Mouse (Mus musculus) MEL (cell line): ENCODE measurements around the gene Tmprss6. TPM values are rescaled to one million over a fixed set of nuclear protein-coding genes. Genes with fewer than 3 reads are reported as not detected.

ENCODE experiments used
- DNase-seq: peaks from one replicate; pipeline ENCODE4 v3.0.0; 2011; ENCODE audit warnings: low read depth, low spot score
- H3K27ac ChIP-seq: 2 replicates; pipeline ENCODE4 v1.5.1; 2012; ENCODE audit warnings: low read depth, mild to moderate bottlenecking, control low read depth, low read length, moderate library complexity; ENCODE audit not compliant: control insufficient read depth
- H3K27me3 ChIP-seq, 2 experiments: fragments of 150-350 bp in 1 of 2; sonication (generic) in 1 of 2; 2 replicates each; pipeline ENCODE4 v1.6.1; 2012; ENCODE audit warnings: low read length in 2 of 2, mild to moderate bottlenecking in 2 of 2, improper control_type of control experiment in 1 of 2, moderate library complexity in 1 of 2; ENCODE audit not compliant: insufficient read depth in 2 of 2, control insufficient read depth in 1 of 2
- H3K36me3 ChIP-seq, 2 experiments: 2 replicates each; pipeline ENCODE4 v1.6.1; 2012 to 2014; ENCODE audit warnings: low read length in 2 of 2, improper control_type of control experiment in 1 of 2, inconsistent platforms in 1 of 2, mild to moderate bottlenecking in 1 of 2; ENCODE audit not compliant: insufficient read depth in 2 of 2, control insufficient read depth in 1 of 2
- H3K4me1 ChIP-seq, 2 experiments: fragments of 150-350 bp in 1 of 2; sonication (generic) in 1 of 2; 2 replicates each; pipeline ENCODE4 v1.6.1; 2012; ENCODE audit warnings: low read length in 2 of 2, improper control_type of control experiment in 1 of 2, mild to moderate bottlenecking in 1 of 2; ENCODE audit not compliant: insufficient read depth in 2 of 2, control insufficient read depth in 1 of 2
- H3K4me3 ChIP-seq, 2 experiments: fragments of 150-350 bp in 1 of 2; sonication (generic) in 1 of 2; 2 replicates each; pipeline ENCODE4 v1.5.1; 2012; ENCODE audit warnings: low read depth in 2 of 2, low read length in 2 of 2, mild to moderate bottlenecking in 2 of 2, moderate library complexity in 2 of 2, control low read depth in 1 of 2, improper control_type of control experiment in 1 of 2; ENCODE audit not compliant: control insufficient read depth in 1 of 2, insufficient read depth in 1 of 2
- H3K79me2 ChIP-seq: 2 replicates; pipeline ENCODE4 v1.6.1; 2012; ENCODE audit warnings: mild to moderate bottlenecking, low read length, moderate library complexity; ENCODE audit not compliant: control insufficient read depth, poor library complexity, insufficient read depth
- H3K9ac ChIP-seq: 2 replicates; pipeline ENCODE4 v1.6.1; 2012; ENCODE audit warnings: low read depth, mild to moderate bottlenecking, control low read depth, low read length, moderate library complexity; ENCODE audit not compliant: control insufficient read depth, poor library complexity, severe bottlenecking
- H3K9me3 ChIP-seq: fragments of 150-350 bp; sonication (generic); replicated peaks from 2 replicates; pipeline ENCODE4 v1.6.1; 2012; ENCODE audit warnings: mild to moderate bottlenecking, low read length, improper control_type of control experiment, moderate library complexity; ENCODE audit not compliant: insufficient read depth
- BHLHE40 ChIP-seq: IDR thresholded peaks from 2 replicates; pipeline ENCODE4 v1.6.1; 2012; ENCODE audit warnings: low read depth, mild to moderate bottlenecking, inconsistent platforms, low read length, improper control_type of control experiment, borderline replicate concordance
- CHD1 ChIP-seq: IDR thresholded peaks from 2 replicates; pipeline ENCODE4 v1.6.1; 2012; ENCODE audit warnings: low read depth, mild to moderate bottlenecking, inconsistent platforms, low read length, improper control_type of control experiment
- CHD2 ChIP-seq: IDR thresholded peaks from 2 replicates; pipeline ENCODE4 v1.6.1; 2011; ENCODE audit warnings: low read length, improper control_type of control experiment
- CTCF ChIP-seq, 3 experiments: IDR thresholded peaks in 2 of 3; conservative IDR thresholded peaks in 1 of 3; 2 replicates each; pipeline ENCODE4 v1.5.1; 2011 to 2012; ENCODE audit warnings: low read length in 3 of 3, low read depth in 2 of 3, mild to moderate bottlenecking in 2 of 3, improper control_type of control experiment in 1 of 3, inconsistent platforms in 1 of 3, mixed read lengths in 1 of 3, moderate library complexity in 1 of 3; ENCODE audit not compliant: control insufficient read depth in 1 of 3, insufficient read depth in 1 of 3, poor library complexity in 1 of 3, severe bottlenecking in 1 of 3
- E2F4 ChIP-seq: IDR thresholded peaks from 2 replicates; pipeline ENCODE4 v1.6.1; 2011; ENCODE audit warnings: low read depth, low read length, improper control_type of control experiment, borderline replicate concordance
- ELF1 ChIP-seq: IDR thresholded peaks from 2 replicates; pipeline ENCODE4 v1.6.1; 2014; ENCODE audit warnings: low read depth, mild to moderate bottlenecking, inconsistent platforms, low read length, improper control_type of control experiment, moderate library complexity
- ETS1 ChIP-seq: IDR thresholded peaks from 2 replicates; pipeline ENCODE4 v1.6.1; 2012; ENCODE audit warnings: low read depth, mild to moderate bottlenecking, inconsistent platforms, low read length, improper control_type of control experiment, moderate library complexity
- GABPA ChIP-seq: IDR thresholded peaks from 2 replicates; pipeline ENCODE4 v1.6.1; 2012; ENCODE audit warnings: low read depth, mild to moderate bottlenecking, inconsistent platforms, low read length, improper control_type of control experiment, moderate library complexity
- HCFC1 ChIP-seq: IDR thresholded peaks from 2 replicates; pipeline ENCODE4 v1.6.1; 2012; ENCODE audit warnings: low read depth, mild to moderate bottlenecking, inconsistent platforms, low read length, improper control_type of control experiment, moderate library complexity
- JUND ChIP-seq: IDR thresholded peaks from 2 replicates; pipeline ENCODE4 v1.6.1; 2011; ENCODE audit warnings: low read depth, mild to moderate bottlenecking, improper control_type of control experiment, low read length
- MEF2A ChIP-seq: IDR thresholded peaks from 2 replicates; pipeline ENCODE4 v1.6.1; 2014; ENCODE audit warnings: low read depth, mild to moderate bottlenecking, inconsistent platforms, low read length, improper control_type of control experiment; ENCODE audit not compliant: poor library complexity, insufficient replicate concordance, severe bottlenecking; ENCODE audit errors: extremely low read depth
- MXI1 ChIP-seq: IDR thresholded peaks from 2 replicates; pipeline ENCODE4 v1.6.1; 2011; ENCODE audit warnings: mild to moderate bottlenecking, low read depth, low read length, improper control_type of control experiment
- MYB ChIP-seq: IDR thresholded peaks from 2 replicates; pipeline ENCODE4 v1.6.1; 2011; ENCODE audit warnings: mild to moderate bottlenecking, low read depth, low read length, improper control_type of control experiment
- MYC ChIP-seq: IDR thresholded peaks from 2 replicates; pipeline ENCODE4 v1.6.1; 2011; ENCODE audit warnings: low read depth, mild to moderate bottlenecking, low read length, improper control_type of control experiment, moderate library complexity
- POLR2AphosphoS2 ChIP-seq: IDR thresholded peaks from 2 replicates; pipeline ENCODE4 v1.6.1; 2011; ENCODE audit warnings: low read length, improper control_type of control experiment
- RAD21 ChIP-seq: IDR thresholded peaks from 2 replicates; pipeline ENCODE4 v1.6.1; 2011; ENCODE audit warnings: mild to moderate bottlenecking, low read depth, low read length, improper control_type of control experiment
- RCOR1 ChIP-seq: IDR thresholded peaks from 2 replicates; pipeline ENCODE4 v1.6.1; 2012; ENCODE audit warnings: low read depth, mild to moderate bottlenecking, inconsistent platforms, low read length, improper control_type of control experiment
- SIN3A ChIP-seq: IDR thresholded peaks from 2 replicates; pipeline ENCODE4 v1.6.1; 2012; ENCODE audit warnings: low read length, improper control_type of control experiment, inconsistent platforms
- SMC3 ChIP-seq: IDR thresholded peaks from 2 replicates; pipeline ENCODE4 v1.6.1; 2011; ENCODE audit warnings: low read depth, low read length, improper control_type of control experiment
- UBTF ChIP-seq: IDR thresholded peaks from 2 replicates; pipeline ENCODE4 v1.6.1; 2012; ENCODE audit warnings: low read depth, mild to moderate bottlenecking, inconsistent platforms, low read length, improper control_type of control experiment, moderate library complexity, borderline replicate concordance; ENCODE audit not compliant: insufficient read depth
- USF1 ChIP-seq: IDR thresholded peaks from 2 replicates; pipeline ENCODE4 v1.6.1; 2014; ENCODE audit warnings: low read depth, mild to moderate bottlenecking, inconsistent platforms, low read length, improper control_type of control experiment, moderate library complexity
- ZNF384 ChIP-seq: IDR thresholded peaks from 2 replicates; pipeline ENCODE4 v1.6.1; 2012; ENCODE audit warnings: low read depth, mild to moderate bottlenecking, inconsistent platforms, low read length, improper control_type of control experiment
- polyA plus RNA-seq, 2 experiments: library from polyadenylated mRNA; stranded (reverse) in 1 of 2; unstranded in 1 of 2; fragments of >175 nt in 1 of 2; fragments of >200 nt in 1 of 2; gene quantifications; 2 replicates each; pipeline versions ENCODE4 v1.2.1 to v1.2.4; 2012; ENCODE audit warnings: low replicate concordance in 2 of 2, low read depth in 1 of 2; ENCODE audit not compliant: insufficient read length in 2 of 2, insufficient read depth in 1 of 2, missing spikeins in 1 of 2
- total RNA-seq: library from RNA; depleted of rRNA; stranded (reverse); fragments of 300-350 nt; gene quantifications from 2 replicates; pipeline ENCODE4 v1.2.3, GENCODE M21; 2012

Tmprss6 gene
- total and polyA plus RNA-seq, 3 experiments = 0.11 to 0.12 TPM; not detected in 1

- H3K9me3 ChIP-seq = no peaks in the 10 kb centered on the region
- no peak overlapping the region for H3K9ac ChIP-seq
- H3K27ac ChIP-seq = no peak overlapping the region
- H3K79me2 ChIP-seq = no peaks in the 10 kb centered on the region
- no peak overlapping the region for H3K4me3 ChIP-seq
- no peaks in the 10 kb centered on the region for H3K36me3 ChIP-seq
- no peaks in the 10 kb centered on the region for H3K4me1 ChIP-seq
- TF ChIP-seq MYB (no peak), CHD1 (no peak), RCOR1 (no peak), BHLHE40 (no peak), GABPA (no peak), CHD2 (no peak), USF1 (no peak), MEF2A (no peak), ETS1 (no peak), MXI1 (no peak), RAD21 (no peak), UBTF (no peak), JUND (no peak), ELF1 (no peak), ZNF384 (no peak), POLR2AphosphoS2 (no peak), E2F4 (no peak), HCFC1 (no peak), SIN3A (no peak)
- no peak for DNase-seq
- H3K27me3 ChIP-seq = no peaks in the 10 kb centered on the region; a peak in 1 of 4 replicates
Observed at GRCm38 (mm10) chr15:78510121-78510576, 41.7 kb upstream of the Tmprss6 start.

- Histone ChIP-seq H3K4me1 (no peaks in the 10 kb centered on the region), H3K27ac (no peak overlapping the region), H3K9me3 (no peaks in the 10 kb centered on the region), H3K9ac (no peak overlapping the region), H3K27me3 (no peaks in the 10 kb centered on the region; a peak in 1 of 4 replicates), H3K79me2 (no peaks in the 10 kb centered on the region), H3K4me3 (no peak overlapping the region), H3K36me3 (no peaks in the 10 kb centered on the region)
- DNase-seq = peak; percentile 8
- no peak for TF ChIP-seq MXI1
- no peak for TF ChIP-seq MYC
- TF ChIP-seq CTCF (IDR thresholded peaks at IDR 0.05 in 2 of 3, conservative IDR thresholded peaks at IDR 0.05 in 1 of 3; ENCODE audit: control insufficient read depth in 1 of 3, insufficient read depth in 1 of 3, low read depth in 2 of 3, low read length in 3 of 3, poor library complexity in 1 of 3, severe bottlenecking in 1 of 3) = no peak
- TF ChIP-seq SMC3 = no peak
- 0 out of 2 replicates have a peak, but pooled peaks have one; percentile 50 for TF ChIP-seq USF1
Observed at GRCm38 (mm10) chr15:78509297-78509899, 41.0 kb upstream of the Tmprss6 start.
